Mouse (Mus musculus): Measurements from ENCODE around the gene Oas2. TPM values are rescaled to one million over a fixed set of nuclear protein-coding genes. Genes with fewer than 3 reads are reported as not detected.

The Oas2 gene
- polyA plus RNA-seq, 1 experiment from 2014 or later = 0.44 TPM

Other genes with a start within 250 kb of the Oas2 start
- gene Plbd2, start 246.2 kb downstream of the Oas2 start, polyA plus RNA-seq (2015; fragmentation: Nextera tagmentation; extraction: Ambion mirVana) = 54.9 and 57.3 TPM in 2 replicates
- gene Slc8b1, start 238.7 kb downstream of the Oas2 start, polyA plus RNA-seq (2015; fragmentation: Nextera tagmentation; extraction: Ambion mirVana) = 10.1 and 14.2 TPM in 2 replicates
- 30.6 and 34.1 TPM in 2 replicates for gene Tpcn1, start 161.2 kb downstream of the Oas2 start, polyA plus RNA-seq (2015; fragmentation: Nextera tagmentation; extraction: Ambion mirVana)
- gene Iqcd, start 160.8 kb downstream of the Oas2 start, polyA plus RNA-seq (2015; fragmentation: Nextera tagmentation; extraction: Ambion mirVana) = 1.5 TPM in 2 replicates
- 18.0 and 18.4 TPM in 2 replicates for gene Rita1, start 137.3 kb downstream of the Oas2 start, polyA plus RNA-seq (2015; fragmentation: Nextera tagmentation; extraction: Ambion mirVana)
- gene Ddx54, start 137.1 kb downstream of the Oas2 start, polyA plus RNA-seq (2015; fragmentation: Nextera tagmentation; extraction: Ambion mirVana) = 53.7 and 54.8 TPM in 2 replicates
- gene Cfap73, start 115.6 kb downstream of the Oas2 start, polyA plus RNA-seq (2015; fragmentation: Nextera tagmentation; extraction: Ambion mirVana) = not detected in 2 replicates
- 0.66 and 0.70 TPM in 2 replicates for gene Rasal1, start 101.0 kb downstream of the Oas2 start, polyA plus RNA-seq (2015; fragmentation: Nextera tagmentation; extraction: Ambion mirVana)
- gene Dtx1, start 37.9 kb downstream of the Oas2 start, polyA plus RNA-seq (2015; fragmentation: Nextera tagmentation; extraction: Ambion mirVana) = 5.4 and 7.9 TPM in 2 replicates
- 0.09 and 0.11 TPM in 2 replicates for gene Oas3, start 27.8 kb upstream of the Oas2 start, polyA plus RNA-seq (2015; fragmentation: Nextera tagmentation; extraction: Ambion mirVana)
- not detected in 2 replicates for gene Oas1e, start 45.7 kb upstream of the Oas2 start, polyA plus RNA-seq (2015; fragmentation: Nextera tagmentation; extraction: Ambion mirVana)
- gene Oas1c, start 62.7 kb upstream of the Oas2 start, polyA plus RNA-seq (2015; fragmentation: Nextera tagmentation; extraction: Ambion mirVana) = 0.32 and 0.44 TPM in 2 replicates
- gene Oas1f, start 97.5 kb upstream of the Oas2 start, polyA plus RNA-seq (2015; fragmentation: Nextera tagmentation; extraction: Ambion mirVana) = 0.21 TPM in 1 of 2 replicates, not detected in the other
- gene Oas1h, start 111.6 kb upstream of the Oas2 start, polyA plus RNA-seq (2015; fragmentation: Nextera tagmentation; extraction: Ambion mirVana) = not detected in 2 replicates
- 0.46 and 0.58 TPM in 2 replicates for gene Oas1g, start 137.8 kb upstream of the Oas2 start, polyA plus RNA-seq (2015; fragmentation: Nextera tagmentation; extraction: Ambion mirVana)
- gene Oas1a, start 157.7 kb upstream of the Oas2 start, polyA plus RNA-seq (2015; fragmentation: Nextera tagmentation; extraction: Ambion mirVana) = 1.8 and 2.3 TPM in 2 replicates
- not detected in 2 replicates for gene Oas1d, start 164.7 kb upstream of the Oas2 start, polyA plus RNA-seq (2015; fragmentation: Nextera tagmentation; extraction: Ambion mirVana)

All from kidney, embryonic 16.5 days (tissue).